Mouse (Mus musculus): ENCODE measurements around the gene Islr.

Gene Islr

DNA sequence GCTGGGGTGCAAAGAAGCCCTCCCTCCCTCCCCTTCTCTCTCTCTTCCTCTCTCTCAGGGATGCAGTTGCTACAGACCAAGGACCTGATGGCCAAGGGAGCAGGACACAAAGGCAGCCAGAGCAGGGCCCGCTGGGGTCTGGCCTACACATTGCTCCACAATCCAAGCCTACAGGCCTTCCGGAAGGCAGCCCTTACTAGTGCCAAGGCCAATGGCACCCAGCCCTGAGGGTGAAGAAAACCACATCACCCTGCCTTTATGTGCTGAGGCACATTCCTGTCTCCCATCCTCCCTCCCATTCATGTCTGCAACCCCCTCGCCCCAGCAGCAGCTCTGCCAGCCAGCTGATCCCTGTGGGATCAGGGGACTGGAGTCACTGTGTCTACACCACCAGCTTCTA, 51.0 kb downstream of the Islr start:
- no peak for DNase-seq (ENCODE audit: low spot score in 2 of 2)

DNA sequence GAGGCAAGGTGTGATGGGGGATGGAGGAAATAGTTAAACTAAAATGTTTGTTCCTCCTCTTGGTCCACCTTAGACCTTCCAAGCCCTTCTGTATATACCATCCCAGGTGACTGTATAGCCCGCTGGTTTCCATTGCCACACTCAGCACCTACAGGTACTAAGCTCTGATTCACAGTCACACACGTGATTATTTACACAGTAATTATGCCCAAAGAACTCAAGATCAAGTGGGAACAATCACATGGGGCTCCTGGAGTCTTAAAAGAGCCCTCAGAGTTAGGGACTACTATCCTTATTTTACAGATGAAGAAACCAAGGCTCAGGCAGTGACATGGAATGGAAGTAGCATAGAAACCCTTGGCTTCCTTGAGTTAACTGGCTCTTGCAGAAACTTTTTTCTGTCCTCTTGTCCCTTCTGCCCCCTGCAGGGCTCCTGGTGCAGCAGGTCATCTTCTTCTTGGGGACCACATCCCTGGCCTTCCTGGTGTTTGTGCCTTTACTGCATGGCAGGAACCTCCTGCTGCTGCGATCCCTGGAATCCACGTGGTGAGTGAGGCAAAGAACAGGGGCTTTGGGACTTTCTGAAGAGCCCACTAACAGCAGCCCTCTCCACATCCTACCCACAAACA, 53.3 kb downstream of the Islr start:
- no peak for DNase-seq (ENCODE audit: low spot score in 2 of 2)

DNA sequence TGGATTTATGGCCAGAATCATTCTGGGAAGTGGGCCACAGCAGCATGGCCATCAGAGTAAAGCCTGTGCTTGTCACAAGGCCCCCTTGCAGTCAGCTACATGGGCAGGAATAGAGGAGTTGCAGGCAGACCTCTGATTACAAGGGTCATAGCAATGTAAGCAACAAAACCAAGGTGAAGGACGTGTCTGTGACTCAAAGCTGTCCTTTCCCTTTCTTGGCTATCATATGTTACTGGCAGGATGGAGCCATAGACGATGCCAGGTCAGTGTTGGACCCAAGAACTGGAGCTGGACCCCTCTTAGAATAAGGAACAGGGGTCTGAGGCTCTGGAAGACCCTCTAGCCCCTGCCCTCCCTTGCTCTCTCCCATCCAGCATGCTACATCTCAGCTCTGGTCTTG, 55.3 kb downstream of the Islr start:
- DNase-seq (ENCODE audit: low spot score in 2 of 2) = no peak

DNA sequence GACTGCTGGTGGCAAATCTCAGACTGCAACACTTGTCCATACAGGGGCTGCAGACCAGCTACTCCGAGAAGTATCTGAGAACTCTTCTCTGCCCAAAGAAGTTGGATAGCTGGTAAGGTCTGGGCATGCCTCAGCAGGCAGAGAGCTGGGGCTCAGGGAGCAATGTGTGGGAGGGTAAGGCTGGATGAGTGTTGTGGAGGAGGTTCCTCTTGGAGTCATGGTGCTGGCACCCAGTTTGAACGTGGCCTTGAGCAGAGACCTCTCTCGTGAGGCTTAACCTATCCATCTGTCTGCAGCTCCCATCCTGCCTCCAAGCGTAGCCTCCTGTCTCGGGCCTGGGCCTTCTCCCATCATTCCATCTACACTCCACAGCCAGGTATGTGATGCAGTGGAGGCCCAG, 58.7 kb downstream of the Islr start:
- DNase-seq (ENCODE audit: low spot score in 2 of 2) = no peak

DNA sequence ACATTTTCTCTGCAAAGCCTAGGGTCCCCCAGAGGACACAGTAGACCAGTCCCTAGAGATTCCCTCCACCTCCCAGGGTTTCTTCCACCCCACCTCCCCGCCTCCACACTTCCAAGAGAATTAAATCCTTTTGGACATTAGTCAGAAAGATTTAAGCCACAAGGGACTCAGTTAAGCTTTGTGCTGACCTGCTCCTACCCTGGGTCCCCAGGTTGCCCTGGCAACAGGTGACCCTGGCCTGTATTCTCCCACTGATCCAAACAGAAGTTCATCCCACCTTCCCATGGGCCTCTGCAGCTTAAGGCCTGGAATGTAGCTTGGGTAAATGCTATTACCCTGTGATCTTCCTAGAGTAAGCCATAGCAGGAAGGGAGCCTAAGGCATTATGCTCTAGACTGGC, 59.4 kb downstream of the Islr start:
- DNase-seq (ENCODE audit: low spot score in 2 of 2) = no peak

DNA sequence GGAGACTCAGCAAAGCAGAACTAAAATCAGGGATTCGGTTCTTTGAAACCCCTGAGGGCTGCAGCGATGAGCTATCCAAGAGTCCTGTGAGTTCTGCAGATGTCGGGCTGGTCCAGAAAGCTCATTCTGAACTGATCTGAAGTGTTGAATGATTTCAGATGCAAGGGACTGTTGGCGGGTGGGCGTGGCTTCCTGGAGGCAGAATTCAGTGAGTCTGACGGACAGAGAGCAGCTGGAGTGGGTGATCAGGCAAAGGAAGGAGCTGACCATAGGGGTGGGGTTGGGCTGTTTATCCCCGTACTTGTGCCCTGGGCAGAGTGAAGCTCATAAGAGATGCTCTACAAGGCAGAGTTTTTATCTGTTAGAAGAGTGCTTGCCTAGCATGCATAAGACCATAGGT, 60.7 kb downstream of the Islr start:
- DNase-seq (ENCODE audit: low spot score in 2 of 2) = no peak

DNA sequence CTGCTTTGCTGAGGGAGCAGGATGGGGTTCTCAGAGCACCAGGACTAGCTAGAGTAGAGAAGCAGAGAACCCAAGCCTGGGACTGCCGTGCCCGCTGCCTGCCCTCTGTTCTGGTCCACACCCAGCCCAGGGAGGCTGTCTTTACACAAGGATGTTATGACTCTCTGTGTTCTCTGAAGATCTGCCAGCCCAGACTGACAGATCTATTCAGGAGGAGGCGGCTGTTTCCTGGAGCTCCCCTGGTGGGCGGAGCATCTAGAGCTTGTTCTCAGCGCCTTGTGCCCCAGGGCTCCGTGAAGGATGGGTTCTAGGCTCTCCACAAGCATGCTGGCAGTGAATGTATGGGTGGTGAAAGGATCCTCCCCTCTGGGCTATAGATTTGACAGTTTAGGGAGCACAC, 64.2 kb downstream of the Islr start:
- no peak for DNase-seq (ENCODE audit: low spot score in 2 of 2)

DNA sequence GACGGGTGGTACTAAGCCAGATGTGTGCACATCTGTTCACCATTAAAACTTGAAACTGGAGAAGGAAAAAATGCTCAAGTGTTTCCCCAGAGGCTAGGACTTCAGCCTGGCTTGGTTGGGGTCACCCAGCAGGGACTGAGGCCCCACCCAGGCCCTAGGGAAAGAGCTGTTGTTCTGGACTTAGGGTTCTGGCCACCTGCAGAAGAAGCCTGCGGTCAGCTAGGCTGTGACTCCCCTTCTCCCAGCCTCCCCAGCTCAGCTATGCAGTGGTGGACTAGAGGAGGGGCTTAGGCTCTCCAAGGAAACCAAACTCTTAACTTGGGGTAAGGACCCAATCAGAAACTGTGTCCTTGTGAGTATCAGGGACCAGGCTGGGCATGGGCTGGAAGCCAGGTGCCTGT, 68.2 kb downstream of the Islr start:
- no peak for DNase-seq (ENCODE audit: low spot score in 2 of 2)

DNA sequence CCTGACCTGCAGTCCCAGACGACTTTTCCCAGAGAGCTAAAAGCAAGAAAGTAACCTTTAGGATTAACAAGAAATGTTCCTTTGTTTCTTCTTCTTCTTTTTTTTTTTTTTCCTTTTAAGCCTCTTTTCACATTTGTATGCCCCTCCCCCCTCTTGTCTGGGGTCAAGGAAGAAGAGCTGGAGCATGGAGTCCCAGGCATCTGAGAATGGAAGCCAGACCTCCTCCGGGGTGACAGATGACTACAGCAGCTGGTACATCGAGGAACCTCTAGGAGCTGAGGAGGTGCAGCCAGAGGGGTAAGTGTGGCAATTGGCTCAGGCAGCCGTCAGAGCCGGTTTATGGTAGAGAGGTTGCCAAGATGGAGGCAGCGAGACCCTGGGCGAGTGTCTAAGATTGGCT, 69.2 kb downstream of the Islr start:
- DNase-seq (ENCODE audit: low spot score in 2 of 2) = no peak

DNA sequence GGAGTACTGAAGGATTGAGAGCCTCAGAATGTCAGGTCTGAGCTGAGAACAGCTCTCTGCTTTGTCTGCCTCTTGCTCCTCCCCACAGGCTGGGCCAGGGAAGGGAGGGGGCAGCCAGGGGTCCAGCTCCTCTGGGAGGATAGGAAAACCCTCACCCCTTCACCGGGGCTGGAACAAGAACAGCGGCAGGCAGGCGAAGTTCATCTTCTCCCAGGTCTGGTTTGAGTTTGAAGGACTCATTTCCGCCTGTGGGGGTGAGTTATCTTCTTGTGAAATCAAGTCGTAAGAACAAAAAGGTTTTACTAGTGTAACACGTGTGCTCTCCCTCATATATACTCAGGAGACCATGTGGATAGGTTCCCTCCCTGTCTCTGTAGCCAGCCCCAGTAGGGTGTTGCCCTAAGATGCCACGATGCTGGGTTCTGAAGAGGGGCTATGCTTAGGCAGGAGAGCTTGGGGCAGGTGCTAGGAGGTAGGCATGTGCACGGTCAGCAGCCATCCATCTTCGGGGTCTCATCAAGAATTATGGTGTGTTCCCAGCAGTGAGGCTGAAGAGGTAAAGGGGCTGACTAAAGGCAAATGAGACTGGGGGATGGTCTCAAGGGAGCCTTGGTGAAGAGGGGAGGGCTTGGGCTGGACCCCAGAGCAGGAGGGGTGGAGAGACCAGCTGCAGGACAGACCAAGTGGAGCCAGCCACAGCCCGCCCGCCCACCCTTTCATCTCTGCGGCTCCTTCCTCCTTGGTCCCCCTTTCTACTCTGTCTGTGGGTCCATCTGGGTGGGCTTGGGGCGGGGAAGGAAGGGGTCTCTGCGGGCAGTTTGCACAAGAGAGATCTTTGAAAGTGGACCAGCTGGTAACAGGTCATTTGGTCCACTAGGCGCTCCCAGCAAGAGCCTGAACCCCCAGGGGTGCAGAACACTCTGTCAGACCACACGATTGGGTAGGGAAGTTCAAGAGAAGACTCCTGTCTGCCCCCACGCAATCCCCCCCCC, 69.9 kb downstream of the Islr start:
- no peak for DNase-seq (ENCODE audit: low spot score in 2 of 2)

DNA sequence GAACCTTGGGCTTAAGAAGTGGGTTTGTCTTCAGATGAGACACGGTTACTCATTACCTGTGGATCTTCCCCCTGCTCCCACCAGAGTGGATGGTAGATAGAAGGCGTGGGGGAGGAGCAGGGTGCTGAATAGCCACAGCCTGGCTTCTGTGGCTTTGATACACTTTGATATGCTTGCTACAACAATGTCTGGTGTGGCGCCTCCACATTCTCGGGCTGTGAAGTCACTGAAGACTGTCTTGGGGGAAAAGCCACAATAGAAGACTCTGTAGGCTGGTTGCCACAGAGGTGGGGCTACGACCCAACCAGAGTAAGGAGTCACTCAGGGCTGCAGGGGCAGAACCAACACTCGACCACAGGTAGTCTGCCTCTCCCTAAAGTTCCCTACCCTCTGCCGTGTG, 72.4 kb downstream of the Islr start:
- DNase-seq (ENCODE audit: low spot score in 2 of 2) = no peak

DNA sequence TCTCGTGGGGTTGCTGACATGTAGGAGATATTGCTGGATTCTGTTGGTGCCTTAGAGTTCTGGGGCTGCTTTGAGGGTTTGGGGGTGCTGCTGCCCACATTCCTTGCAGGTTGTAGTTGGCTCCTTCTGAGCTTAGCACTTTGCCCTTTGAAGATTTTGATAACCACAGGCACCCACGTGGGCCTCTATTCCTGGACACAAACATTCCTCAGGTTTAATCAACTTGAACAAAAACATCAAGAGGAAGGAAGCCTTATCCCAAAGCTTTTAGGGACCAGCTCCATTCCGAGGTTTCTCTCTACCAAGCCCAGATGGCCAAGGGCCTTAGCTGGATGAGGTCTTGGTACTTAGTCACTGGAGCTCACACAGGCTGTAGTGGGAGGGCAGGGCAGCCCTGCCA, 73.2 kb downstream of the Islr start:
- DNase-seq (ENCODE audit: low spot score in 2 of 2) = no peak

DNA sequence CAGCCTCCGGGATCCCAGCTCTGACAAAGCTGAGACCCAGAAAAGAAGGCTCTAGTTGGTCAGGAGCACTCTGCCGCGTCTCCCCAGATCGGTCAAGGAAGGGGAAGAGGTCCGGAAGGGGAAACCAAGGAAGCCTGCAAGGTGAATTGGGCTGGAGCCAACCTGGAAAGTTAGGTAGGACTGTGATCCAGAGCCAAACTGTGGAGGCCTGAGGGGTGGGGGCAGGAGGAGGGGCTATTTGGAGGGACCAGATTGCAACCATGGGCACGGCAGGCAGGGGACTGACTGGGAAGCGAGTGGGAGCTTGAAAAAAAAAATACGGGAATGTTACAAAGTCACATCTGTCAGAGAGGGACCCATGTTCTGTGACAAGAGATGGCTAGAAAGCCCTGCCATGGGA, 74.6 kb downstream of the Islr start:
- DNase-seq (ENCODE audit: low spot score in 2 of 2) = no peak

DNA sequence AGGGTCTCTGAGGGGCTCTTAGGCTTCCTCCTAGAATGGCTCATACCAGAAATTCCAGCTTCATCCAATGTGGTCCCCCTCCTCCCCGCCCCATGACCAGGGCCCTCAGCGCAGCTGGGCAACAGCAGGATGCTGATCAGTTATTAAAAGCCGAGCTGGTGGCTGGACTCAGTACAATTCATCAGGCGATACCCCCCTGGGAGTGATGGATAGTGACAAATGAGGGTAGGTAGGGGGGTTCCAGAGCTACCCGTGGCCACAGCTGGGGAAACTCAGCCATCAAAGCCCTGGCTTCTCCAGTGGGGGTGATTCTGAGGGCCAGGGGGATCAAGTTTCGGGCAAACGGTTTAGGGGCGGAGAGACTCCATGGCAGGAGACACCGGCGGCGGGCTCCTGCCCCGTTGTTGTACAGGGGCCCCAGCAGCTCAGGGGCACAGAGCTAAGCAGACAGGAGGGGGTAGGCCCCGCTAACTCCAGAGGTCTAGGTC, 75.1 kb downstream of the Islr start:
- no peak for DNase-seq (ENCODE audit: low spot score in 2 of 2)

DNA sequence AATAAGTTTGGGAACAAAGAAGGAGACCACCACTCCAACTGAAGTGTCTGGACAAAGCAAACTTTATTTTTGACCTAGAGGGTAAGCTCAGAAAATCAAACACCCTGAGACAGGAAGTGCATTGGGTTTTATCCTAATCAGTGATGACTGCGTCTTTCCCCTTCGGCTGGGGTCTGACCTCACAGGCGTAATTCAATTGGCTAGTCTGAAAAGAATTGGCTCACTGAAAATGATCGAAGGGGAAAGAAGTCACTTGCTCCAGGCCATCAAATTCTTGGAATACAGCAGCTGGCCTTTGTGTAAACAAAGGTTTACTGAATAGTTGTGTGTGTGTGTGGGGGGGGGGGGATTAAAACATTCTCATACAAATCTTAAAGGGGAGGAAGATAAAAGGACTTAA, 78.3 kb downstream of the Islr start:
- DNase-seq (ENCODE audit: low spot score in 2 of 2) = no peak

DNA sequence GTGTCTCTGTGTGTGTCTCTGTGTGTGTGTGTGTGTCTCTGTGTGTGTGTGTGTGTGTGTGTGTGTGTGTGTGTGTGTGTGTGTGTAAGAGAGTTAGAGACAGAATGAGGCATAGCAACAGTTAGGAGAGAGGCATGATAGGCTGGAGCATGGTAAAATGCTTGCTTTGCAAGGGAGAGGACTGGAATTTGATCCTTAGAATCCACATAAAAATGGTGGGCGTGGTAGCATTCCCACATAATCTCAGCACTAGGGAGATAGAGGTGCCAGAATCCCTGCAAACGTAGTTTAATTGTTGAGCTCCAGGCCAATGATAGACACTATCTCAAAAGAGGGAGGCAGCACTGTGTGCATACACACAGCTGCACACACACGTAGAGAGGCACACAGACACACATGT, 79.0 kb downstream of the Islr start:
- DNase-seq (ENCODE audit: low spot score in 2 of 2) = no peak

DNA sequence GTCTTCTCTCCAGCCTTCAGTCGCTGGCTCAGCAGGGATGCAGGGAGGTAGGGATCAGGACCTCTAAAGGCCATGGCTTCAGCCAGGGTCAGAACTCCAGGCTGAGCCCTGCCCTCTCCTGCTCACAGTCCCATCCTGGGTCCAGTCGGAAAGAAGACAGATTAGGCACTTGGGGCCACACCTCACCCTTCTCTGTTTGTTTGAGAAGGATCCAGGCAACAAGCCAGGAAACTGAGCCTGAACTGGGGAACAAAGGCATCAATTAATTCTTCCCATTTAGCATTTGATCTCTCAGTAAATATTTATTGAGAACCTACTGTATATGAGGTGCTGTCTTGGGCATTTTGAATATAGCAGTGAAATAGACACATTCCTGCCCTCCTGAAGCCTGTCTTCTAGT, 85.4 kb downstream of the Islr start, which contains the start of gene Ccdc33:
Ccdc33 (minus strand) TSS at position 153 of the 400 bp plus-strand sequence.
- no peak for DNase-seq (ENCODE audit: low spot score in 2 of 2)

DNA sequence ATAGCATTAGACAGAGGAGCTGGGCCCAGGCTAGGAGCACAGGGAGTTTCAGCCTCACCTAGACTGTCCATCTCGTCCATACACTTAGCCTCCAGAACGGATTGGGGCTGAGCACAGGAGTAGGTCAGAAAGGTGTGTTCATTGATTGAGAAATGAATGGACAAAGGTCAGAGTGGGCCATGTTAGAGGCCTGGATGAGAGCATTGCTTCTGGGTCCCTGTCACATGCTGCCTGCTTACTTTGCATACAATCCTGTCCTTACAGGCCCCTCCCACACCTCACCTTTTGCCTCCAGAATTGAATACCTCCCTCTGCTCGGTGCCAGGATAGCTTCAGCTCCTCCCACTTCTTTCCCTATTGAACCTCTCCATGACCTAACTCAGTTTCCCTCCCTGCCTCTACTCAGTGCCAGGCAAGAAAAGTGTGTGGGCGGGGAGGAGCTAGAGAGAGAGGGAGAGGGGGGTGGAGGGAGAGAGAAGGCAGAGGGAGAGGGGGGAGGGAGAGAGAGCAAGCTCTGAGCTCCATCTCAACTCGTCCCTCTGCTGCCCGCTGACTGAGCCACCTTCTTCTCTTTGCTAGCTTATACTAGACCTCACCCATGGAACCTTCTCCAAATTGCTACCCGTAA, 88.0 kb downstream of the Islr start:
- DNase-seq (ENCODE audit: low spot score in 2 of 2) = no peak

DNA sequence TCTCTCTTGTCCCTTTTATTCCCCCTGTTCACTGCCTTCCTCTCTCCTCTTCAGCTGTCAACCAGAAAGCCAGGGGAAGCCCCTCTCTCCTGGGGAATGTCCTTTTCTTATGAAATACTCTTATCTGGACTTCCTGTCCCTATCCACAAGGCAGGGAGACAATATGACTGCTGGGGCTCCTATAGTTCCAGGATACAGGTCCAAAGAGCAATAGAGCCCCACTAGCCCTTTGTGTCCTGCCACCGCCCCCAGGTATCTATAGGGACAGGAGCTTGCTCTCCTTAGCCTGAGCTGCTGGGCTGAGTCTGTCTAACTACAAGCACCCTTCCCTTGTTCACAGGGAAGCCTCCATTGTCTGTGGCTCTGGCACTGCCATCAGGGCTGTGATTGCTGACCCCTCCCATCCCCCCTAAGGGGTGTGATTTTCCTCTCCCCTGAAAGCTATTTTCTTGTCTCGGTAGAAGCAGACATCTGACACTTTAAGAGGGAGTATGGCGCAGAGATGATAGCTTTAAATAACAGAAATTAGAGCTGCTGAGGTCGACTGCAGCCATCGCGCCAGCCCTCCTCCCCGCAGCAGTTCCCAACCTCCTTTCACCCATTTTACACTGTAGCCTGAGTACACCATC, 88.7 kb downstream of the Islr start:
- DNase-seq (ENCODE audit: low spot score in 2 of 2) = no peak

DNA sequence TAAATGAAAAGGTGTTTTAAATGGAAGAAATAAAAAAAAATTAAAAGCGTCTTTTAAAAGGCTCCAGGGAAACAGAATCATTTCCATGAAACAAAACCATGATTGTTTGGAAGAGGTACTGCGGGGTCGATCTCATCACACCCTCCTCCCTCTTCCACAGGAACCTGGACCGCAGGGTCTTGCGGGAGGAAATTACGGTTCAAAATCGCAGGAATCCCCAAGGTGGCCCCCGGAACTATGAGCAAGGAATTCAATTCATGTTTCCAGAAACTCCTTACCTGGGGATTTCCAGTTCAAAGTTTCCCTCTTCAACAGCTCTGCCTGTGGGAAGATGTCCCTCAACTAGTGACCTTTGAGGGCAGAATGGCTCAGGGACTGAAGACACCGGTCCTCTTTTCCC, 90.1 kb downstream of the Islr start:
- no peak for DNase-seq (ENCODE audit: low spot score in 2 of 2)

DNA sequence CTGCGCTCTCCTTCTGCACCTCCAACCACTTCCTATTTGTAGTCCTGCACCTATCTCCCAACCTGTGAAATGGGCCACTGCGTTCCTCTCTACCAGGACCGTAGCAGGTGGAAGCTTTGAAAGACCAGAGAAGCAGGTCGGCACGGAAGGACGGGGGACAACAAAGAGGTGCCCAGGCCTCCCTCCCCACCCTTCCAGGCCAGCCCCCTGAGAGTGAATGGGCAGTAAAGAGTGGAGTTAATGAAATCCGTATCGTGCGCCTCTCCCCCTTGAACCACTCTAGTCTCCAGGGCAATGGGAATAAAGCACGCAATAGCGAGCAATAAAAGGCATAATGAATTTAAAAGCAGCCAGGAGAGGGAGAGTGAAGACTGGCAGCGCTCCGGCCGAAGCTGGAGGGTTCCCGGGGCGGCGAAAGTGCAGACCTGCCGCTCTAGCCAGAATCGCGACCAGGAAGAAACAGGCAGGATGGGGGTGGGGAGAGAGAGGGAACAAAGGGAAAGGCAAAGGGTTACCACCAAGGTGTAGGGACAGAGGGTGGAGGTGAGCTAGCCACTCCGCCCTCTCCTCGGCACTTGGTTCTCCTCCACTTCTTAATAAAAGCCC, 90.7 kb downstream of the Islr start:
- no peak for DNase-seq (ENCODE audit: low spot score in 2 of 2)

DNA sequence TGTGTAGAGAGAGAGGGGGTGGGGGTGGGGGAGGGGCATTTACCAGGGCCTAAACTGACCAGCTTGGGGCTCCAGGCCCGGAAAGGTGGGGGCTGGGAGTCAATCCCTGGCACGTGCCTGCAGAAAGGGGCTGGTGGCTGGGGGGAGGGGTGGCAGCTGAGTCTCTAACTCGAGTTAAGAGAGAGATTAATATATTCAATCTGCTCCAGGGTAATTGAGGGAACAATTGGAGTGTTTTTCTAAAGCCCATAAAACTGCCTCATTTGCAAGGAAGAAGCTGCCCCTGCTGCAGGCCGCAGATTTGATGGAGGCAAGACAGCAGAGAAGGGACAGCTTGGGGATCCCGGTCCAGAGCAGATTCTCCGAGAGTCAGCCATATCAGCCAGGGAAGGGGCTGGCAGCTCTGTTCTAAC, 91.2 kb downstream of the Islr start:
- no peak for DNase-seq (ENCODE audit: low spot score in 2 of 2)
